Mouse (Mus musculus) ZHBTc4 (cell line): ENCODE measurements at regions not wholly inside any gene's neighbourhood (a gene's known extent, or its start where the extent isn't known, plus 50 kb on each side); places are given as distances from the start of the nearest gene placed in this dataset.

Experiments used
- DNase-seq: peaks from one replicate; pipeline ENCODE4 v3.0.0-alpha.2; 2011; ENCODE audit warnings: low read depth, low spot score

DNA sequence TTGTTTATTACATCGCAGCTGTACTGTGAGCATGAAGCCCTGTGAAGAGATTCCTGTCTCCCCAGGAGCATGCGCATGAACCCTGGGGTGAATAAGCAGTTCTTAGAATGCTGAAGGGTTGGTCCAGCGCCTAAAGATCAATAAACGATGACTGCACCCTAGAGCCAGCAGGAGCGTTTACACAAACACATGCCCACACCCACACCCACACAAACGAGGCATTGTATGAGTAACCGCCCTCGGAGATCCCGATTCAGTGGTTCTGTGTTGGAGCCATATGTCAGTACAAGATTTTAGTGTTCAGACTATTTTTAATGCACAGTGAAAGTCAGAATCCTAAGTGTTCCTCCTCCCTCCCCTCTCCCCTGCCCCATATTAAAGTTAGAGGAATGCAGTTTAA is 57.3 kb downstream of the Edn1 start:
- peak; percentile 17 for DNase-seq

DNA sequence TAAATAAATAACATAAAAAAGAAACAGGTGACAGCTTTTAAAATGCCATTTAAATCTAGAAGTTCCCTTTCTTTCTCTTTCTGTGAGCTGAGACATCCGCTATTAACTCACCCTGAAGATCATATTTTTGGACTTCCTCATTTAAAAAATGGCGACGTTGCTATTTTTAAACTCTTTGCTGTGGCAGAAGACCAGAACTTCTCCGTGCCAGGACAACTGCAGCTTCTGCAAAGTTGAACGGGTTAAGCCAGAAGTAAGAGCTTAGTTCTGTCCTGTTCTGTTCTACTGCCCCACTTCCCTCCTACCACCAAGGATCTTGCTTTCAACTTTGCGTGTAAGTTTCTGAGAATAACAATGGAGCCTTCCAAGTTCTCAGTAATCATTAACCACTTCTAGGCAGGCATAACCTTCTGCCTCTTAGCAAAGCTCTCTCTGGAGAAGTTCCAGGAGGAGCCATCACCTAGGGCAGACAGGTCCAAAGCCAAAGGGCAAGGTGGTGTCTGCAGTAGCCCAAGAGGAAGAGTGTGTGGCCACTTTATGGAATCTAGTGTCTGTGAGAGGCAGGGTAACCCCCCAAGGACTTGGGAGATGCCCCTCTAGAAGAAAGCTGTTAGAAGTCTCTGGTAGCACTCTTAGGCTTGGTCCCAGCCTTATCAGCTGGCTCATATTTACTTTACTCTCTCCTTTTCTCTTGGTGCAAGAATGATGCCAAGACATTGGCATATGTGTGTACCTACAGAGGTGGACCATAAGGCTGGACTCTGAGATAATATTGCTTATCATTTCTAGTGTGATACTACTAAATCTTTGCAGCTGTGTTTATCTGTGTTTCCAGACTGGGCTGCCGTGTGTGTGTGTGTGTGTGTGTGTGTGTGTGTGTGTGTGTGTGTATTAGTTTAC is 66.6 kb downstream of the Edn1 start:
- no peak for DNase-seq

DNA sequence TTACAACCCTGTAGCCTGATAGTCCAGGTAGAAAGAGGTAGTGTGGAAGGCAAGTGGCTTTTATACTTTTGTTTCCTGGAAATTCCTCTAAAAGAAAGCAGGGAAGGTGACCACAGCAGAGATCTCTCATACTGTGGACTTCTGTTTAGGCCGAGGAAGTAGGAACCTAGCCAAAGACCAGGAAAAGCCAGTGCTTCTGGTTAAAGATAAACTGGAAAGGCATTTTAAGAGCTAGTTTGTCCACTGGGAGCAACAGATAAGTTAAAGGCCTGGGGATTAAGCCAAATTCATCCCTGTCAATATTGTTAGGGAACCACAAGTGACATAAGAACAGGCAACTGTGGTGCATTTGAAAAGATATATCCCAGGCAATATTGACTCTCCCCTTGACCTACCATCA is 68.5 kb downstream of the Edn1 start:
- DNase-seq, result no peak

DNA sequence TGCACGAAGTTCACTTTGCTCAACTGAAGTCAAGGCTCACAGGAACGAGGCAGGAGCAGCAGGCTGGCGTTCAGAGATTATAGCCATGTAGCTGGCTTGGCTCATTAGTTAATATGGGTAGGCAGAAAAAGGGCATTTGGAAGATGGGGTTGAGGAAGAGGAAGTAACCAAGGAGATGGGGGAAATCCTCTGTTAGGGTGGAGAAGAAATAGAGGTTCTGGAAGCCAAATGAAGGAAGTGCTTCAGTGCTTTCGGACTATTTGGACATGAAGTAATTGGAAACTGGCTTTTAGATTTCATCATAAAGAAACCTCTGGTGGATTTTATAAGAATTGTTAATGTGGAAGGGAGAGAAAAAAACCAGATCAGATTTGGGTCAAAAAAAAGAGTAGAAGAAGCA is 70.9 kb downstream of the Edn1 start:
- no peak for DNase-seq

DNA sequence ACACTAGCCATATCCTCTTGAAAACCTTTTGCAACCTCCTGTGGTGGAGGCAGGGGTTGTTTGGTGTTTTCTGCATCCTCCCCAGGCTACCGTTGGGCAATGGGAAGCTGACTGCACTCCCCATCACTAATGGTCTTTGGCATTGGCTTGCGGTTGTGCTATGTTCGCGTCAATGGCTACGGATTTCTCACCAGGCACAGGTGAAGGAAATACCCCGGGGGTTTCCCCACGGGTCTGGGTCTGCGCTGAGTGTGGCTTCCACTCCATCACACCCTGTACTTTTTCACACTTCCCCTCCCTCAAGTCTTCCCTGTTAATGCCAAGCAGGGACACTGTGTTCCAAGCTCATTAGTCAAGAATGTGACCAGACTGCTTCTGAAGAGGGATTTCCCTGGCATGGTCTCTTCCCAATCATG is 72.9 kb downstream of the Edn1 start:
- DNase-seq, result no peak

DNA sequence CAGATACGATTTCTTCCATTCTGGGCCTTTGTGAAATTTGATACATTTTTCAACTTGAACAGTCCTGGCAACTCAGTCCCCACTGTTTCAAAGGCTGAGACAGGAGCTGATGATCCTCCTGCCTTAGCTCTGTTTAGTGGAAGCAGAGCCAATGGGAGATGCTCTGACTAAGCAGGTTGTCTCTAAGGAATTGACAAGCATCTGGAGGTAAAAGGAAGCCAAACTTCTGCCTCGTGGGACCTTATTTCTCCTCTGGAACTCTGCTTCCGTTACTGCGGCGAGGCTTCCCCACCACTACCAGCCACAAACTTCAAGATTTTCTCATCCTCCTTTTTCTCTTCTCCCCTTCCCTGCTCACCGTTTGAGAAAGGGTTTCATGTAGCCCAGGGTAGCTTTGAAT is 78.4 kb downstream of the Edn1 start:
- no peak for DNase-seq

DNA sequence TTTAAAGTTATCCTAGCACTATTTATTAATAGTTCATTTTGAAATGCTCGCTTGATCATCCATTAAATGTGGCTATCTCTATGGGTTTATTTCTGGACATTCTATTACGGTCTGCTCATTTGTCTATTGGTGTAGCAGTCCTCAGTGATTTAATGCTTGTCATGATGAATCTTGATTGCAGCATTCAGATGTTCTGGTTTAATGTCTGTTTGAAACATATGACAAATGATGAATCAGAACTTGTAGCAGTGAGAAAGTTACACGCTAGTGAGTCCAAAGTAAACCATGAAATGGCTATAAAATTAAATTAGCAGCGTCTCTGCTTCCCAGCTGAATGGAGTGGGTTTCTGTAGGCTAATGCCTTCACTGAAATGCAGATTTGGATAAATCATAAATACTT is 81.8 kb downstream of the Edn1 start:
- no peak for DNase-seq

DNA sequence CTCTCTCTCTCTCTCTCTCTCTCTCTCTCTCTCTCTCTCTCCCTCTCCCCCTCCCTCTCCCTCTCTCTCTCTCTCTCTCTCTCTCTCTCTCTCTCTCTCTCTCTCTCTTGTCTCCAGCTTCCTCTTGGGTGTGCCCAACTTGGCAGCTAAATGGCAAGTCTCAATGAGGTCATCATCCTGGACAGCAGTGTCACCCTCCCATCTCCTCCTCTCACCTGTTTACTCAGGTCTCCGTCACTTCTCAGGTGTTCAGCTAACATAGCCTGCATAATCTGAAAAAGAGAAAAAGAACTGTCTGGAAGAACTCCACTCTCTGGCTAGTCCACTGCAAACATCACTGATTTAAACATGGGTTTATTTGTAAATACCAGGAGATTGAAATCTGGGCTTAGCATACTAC is 89.1 kb downstream of the Edn1 start:
- no peak for DNase-seq

DNA sequence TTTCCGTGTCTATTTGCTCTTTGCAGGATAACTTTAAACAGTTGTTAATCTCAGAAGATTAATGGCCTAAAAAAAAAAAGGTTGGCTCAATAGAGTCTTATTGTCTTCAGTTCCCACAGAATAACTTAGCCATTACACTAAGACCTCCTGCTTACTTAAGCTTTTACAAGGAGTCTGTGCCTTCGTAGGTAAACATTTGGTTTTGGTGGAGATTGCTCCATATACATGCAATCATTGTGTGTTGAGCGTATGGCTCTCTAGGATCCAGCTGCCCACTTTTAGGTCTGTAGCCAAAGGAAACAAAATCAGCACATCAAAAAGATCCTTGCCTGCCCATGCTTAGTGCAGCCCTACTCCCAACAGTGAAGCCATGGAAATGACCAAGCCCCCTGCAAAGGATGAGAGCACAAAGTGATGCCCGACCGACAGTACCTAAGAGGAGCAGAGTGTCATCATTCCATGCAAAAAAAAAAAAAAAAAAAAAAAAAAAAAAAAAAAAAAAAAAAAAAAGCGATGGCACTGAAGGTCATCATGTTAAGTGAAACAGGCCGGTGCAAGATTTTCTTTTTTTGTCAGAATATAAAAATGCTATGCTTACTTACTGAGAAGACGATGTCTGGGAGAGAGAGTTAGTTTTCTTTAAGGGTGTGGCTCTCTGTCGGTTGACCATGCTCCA is 90.2 kb downstream of the Edn1 start:
- no peak for DNase-seq

DNA sequence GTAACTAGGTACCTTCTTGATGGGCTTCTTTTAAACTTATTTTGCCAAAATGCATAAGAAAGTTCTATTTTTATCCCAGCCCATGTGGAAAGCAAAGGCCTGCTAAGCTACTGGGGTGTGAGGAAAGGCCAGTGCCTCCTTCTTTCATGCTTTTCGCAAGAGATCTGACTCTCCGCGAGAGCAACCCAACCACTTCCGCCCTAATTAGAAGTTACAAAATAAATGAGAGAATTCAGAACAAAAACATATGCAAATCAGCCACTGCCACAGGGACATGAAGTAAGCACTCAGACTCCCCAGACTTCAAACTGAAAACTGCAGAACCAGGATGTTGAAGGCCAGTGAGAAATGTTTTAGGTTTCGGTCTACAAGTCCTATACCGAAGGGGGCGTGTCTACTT is 91.4 kb downstream of the Edn1 start:
- no peak for DNase-seq

DNA sequence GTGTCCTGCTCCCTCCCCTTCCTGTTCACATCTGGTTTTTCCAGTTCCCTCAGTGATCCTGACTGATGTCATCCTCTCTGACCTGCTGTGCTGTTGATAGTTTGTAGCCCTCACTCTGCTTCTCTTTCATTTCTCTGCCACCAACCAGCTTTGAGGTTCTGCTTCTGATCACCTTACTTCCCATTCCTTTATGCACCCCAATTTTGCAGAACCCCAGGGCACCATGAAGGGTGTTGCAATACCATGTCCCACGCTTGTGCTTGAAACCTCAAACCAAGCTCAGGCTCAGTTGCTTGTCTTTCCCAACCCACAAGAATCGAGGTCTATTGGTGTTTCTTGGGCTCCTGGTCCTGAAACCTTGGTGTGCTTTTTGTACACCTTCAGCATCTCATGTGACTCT is 93.3 kb downstream of the Edn1 start:
- no peak for DNase-seq

DNA sequence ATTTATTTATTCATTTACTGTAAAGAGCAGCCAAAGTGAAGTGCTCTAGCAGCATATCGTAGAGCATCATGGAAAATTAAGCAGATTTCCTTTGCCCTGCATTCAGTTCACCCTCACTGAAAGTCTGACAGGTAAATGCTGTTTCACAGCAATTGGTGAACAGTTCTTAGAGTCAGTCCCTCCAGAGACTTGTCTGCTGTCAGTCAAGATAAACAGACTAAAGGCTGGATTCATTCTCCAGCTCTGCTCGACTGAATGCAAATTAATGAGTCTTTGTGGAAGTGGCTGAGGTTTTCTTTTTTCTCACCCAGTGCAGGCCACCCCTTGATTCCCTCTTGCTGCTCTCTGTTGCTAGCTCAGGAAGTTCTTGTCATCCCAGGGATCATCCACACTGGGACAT is 100.2 kb downstream of the Edn1 start:
- DNase-seq, result no peak

DNA sequence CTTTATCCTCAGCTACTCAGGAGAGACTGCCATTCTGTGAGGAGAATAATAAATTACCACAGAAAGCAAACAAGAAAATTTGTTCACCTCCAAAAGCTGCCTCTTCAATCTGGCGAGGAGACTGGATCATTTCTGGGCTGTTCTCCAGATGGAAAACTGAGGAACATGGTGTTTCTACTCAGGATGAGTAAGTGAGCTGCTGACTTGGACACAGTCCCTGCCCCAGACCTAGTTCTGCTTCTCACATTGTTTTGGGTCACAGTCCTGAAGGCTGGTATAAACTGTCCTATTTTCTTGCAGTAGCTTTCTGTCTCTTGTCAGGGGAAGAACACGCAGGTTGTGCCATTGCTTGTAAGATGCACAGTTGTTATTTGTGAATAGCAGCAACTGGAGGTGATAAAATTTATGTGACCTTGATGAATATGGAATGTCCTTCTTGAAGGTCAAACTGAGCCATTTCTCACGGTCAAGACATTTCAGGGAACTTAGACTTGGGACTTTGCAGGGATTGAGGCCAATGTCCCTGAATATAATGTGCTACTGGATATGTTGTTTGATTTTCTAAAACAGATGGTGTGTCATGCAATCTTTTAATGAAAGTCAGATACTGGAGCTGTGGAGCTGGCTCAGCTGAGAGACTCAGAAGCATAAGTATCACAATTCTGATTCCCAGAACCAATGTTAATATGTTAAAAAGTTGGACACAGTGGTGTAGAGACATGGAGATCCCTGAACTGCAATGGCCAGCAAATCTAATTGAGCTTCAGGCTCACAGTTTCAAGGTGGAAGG is 102.2 kb downstream of the Edn1 start:
- DNase-seq, result no peak

DNA sequence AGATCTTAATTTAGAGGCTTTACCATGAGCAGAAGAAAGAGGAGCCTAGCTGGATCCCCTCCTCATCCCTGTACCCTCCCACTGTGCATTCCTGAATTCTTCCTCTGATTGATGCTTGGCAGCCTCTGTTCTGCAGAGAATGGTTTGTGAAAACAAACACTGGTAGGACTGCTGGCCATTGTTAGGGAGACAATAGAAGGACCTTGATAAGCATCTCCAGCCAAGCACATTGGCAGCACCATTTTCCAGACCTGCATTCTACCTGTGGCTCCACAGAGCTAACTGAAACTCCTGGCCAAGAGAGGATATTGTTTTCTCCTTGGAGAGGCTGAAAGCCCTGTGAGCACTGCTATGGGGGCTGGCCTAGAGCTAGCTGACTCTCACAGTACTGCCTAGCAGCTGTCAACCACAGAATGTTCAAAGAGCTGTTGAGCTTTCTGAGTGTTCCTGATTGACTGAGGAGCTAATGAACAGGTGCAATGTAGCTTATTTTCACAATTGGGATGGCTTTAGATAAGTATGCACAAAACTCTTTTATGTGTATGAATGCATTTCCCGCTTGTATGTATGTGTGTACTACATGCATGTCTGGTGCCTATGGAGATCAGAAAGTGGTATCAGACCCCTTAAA is 111.5 kb downstream of the Edn1 start:
- peak; percentile 86 for DNase-seq

DNA sequence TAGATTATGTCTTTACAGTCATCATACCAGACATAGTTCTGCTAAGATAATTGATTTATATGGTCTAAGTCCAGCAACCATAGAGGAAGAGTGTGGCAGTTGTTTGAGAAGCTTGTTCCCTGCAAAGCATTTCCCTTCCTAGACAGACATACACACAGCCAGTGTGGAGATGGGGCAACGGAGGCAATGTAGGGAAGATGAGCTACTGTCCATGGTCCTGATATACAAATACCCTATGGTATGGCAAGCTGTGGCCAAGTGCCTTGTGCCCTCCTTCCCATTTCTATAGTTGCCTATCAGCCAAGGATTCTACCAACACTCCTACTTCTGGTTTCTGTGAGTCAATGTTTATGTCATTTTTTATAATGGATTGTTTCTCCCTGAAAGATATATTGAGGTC is 145.6 kb downstream of the Edn1 start:
- DNase-seq, result peak; percentile 28

DNA sequence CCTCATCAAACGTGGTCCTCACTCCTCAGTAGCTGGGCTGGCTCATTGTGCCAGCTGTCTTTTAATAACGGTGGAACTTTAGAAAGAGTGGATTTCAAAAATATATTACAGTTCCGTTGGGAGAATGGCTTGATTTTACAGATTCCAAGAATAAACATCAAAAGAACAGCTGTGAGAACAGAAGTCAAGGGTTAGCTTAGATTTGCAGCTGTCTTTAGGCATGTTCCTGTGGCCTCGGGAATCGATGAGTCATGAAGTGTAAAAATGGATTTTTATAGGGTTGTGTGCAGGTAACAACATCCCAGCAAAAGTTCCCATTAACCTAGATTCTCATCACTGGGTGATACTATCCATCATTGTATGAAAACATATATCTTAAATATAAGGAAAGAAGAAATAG is 152.4 kb downstream of the Edn1 start:
- DNase-seq, result no peak

DNA sequence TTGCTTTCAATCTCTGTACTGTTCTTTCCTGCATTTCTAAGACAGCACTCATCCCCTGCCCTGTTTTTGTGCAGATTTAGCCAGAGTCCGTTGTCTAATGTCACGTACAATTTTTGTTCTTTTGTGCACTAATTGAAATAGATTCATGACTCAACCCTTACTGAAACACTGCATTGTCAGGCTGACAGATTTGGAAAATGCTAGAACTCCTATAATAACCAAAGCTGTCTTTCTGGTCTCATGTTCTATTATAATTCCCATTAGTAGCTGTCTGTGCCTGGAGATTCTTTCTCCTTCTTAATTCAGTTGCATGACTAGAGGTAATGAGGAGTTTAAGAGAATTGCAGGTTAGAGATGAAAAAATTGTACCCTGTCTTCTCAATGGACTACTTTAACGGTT is 158.6 kb downstream of the Edn1 start:
- no peak for DNase-seq

DNA sequence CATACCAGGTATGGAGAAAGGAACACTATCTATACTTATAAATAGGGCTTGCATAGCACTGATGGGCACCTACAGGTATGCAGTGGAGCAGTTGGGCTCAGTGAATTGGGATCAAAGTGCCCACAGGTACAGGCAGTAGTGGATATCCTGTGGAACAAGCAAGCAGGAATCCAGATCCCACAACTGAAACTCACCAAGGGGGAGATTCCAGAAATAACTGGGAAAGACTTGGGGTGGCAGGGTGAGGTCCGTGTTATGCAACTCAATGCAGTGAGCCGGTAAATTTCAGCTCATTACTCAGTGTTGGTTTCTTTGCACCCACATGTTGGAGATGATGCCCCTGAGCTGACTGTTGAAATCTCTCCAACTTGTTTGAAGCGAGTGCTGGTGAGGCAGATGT is 177.5 kb downstream of the Edn1 start:
- no peak for DNase-seq

DNA sequence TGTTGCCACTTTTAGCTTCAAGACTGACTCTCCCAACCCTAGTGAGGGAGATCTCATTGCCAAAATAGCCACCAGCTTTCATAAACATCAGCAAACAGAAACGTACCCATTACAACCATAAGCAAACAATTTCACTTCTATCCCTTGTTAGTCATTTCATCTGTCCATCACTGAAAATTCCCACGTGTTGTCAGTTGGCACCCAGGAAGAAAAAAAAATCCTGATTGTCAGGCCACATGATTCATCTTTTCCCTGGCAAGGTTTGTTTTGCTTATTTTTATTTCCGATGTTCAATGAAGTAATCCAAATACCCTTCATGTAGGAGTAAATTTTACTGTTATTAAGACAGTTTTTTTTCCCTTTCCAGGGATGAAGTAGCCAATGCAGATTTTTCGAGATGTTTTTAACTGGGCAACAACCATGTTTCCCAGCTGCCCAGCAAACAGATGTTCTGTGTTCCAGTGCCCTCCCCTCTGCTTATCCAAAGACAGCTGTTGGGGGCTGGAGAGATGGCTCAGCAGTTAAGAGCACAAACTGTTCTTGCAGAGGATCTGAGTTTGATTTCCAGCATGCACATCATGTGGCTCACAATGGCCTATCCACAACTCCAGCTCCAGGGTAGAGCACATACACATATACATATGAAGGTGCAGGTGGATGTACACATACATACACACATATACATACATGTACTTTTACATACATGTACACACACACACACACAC is 189.3 kb upstream of the Phactr1 start:
- DNase-seq, result no peak

DNA sequence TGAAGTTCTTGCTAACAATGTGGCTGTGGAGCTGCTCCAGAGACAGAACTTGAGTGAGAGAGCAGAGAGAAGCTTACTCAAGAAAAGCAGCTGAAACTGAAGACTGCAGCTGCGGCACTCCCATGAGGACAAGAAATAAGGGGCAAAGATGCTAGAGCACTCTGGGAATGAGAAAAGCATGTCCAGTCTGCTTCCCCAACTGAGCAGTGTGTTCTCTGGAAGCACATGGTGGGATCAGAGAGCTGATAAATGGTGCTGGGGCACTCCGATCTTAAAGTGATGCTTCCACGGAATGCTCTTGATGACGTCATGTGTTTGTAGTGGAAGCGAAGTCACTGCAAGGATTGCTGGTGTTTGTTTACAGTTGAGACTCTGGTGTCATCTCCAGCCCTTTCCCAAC is 186.1 kb upstream of the Phactr1 start:
- no peak for DNase-seq

DNA sequence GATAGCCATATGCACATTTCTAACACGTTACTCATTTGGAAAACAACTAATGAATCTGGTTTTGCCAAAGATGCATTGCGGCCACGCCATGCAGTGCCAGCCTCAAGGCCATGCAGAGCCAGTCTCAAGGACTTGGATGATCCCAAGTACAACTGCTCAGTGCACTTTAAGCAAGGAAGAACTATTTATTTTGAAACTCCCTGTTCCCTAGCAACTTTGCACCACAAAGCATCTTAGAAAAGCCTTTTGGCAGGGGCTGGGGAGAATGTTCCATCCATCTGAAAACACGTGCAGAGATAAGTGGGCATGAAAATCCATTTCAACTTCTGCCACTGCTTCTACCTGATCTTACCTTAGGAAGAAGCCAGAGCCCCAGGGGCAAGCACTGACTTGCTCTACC is 182.1 kb upstream of the Phactr1 start:
- no peak for DNase-seq
